Mouse (Mus musculus) testis, adult 10 weeks (tissue): ENCODE data around the gene Smtn. TPM values are rescaled to one million over a fixed set of nuclear protein-coding genes. Genes with fewer than 3 reads are reported as not detected.

Source experiments
- polyA plus RNA-seq: library from polyadenylated mRNA; stranded (reverse); fragments of 350-450 nt; fragmentation: Illumina TruSeq; extraction: RNeasy Lipid Tissue Mini Kit (QIAGEN cat#74804); gene quantifications from one replicate; pipeline ENCODE4 v1.2.3, GENCODE M21; 2014; ENCODE audit warnings: low read depth, low replicate concordance

Smtn gene
- polyA plus RNA-seq, result 0.07 TPM

DNA sequence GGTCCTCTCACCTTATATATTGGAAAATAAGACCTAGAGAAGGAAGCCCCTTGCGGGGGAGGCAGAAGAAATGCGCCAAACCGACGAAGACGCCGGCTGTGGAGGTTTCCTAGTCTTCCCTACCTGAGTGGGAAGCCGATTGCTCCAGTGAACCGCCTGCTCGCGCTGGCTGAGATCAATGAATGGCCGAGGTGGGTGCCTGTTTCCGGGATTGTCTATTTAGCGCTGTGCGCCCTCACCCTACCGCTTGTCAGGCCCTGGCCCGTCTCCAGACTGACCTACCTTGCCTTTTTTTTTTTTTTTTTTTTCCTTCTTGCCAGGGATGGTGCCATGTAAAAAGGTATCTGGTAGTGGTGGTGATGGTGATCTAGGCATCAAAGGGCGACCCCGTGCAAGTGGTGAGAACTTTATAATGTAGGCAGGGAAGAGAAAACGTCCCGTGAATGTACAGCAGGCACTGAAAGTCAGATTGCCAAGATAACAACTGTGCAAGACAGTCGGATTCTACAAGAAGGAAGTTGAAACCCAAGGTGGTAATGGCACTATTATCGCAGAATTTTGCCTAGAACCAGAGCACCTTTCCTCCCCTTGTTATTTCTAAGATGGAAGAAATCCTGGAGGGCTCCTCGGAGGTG lies at the start of gene Smtn:
Smtn (minus strand) TSS at position 162 of the 635 bp plus-strand sequence.

DNA sequence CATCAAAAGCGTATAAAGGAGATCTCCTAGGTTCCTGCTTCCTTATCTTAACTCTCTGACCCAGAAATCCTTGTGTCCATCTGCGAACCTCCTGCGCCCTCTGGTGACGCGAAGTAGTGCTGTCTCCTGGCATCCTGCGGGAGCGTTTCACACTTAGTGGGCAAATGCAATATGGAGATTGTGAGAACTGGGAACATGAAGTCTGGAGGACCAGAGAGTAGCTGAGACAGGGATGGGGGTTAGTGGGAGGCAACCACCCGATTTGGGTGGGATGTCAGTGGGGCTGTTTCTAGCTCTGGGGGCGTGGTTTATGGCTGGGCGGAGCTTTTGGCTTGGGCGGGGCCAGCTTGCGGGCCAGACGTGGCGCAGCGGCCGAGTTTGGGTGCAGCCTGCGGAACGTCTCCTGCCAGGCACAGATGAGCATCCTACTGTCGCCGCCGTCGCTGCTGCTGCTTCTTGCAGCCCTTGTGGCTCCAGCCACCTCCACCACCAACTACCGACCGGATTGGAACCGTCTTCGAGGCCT lies 25.8 kb downstream of the Smtn start, which contains the start of gene Selenom:
Selenom (plus strand) TSS at position 156 of the 526 bp plus-strand sequence.

DNA sequence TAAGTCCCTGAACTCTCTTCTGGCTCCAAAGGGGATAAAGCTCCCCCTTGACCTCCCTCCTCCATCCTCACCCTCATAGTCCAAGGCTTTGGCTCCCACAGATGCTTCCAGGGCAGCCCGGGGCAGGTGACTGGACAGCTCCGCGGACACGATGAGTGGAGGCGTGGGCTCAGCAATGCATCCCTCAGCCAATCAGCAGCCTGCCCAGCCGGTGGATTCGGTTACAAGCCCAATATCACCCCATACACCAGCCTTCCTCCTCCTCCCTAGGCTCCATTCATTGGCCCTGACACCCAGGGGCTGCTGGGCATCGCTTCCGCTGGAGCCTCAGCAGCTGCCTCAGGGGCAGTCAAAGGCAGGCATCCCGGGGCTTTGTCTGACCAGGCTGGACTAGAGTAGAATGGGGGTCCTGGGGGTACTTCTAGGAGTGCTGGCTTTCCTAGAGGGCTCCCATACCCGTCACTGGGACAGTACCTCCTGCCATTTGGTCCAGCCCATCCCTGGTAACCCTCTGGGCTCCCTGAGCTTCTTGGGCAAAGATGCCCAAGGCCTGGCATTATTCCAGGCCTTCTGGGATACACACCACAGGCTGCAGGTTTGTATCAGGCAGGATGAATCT lies 52.4 kb downstream of the Smtn start, which contains the start of gene Pla2g3:
Pla2g3 (plus strand) TSS at position 333 of the 619 bp plus-strand sequence.

Other genes with a start within 250 kb of the Smtn start
- 24.1 TPM for gene Pik3ip1, start 210.2 kb downstream of the Smtn start, polyA plus RNA-seq
- 5.1 TPM for gene Limk2, start 131.4 kb downstream of the Smtn start, polyA plus RNA-seq
- gene Rnf185, start 88.2 kb downstream of the Smtn start, polyA plus RNA-seq, result 26.3 TPM
- 0.92 TPM for gene Pla2g3, start 52.3 kb downstream of the Smtn start, polyA plus RNA-seq
- not detected for gene Inpp5j, start 35.8 kb downstream of the Smtn start, polyA plus RNA-seq
- gene Selenom, start 25.9 kb downstream of the Smtn start, polyA plus RNA-seq, result 0.49 TPM
- gene Morc2a, start 108.6 kb upstream of the Smtn start, polyA plus RNA-seq, result 61.4 TPM